Mouse (Mus musculus) intestine, embryonic 15.5 days (tissue): ENCODE measurements around the gene Bbs7. TPM values are rescaled to one million over a fixed set of nuclear protein-coding genes. Genes with fewer than 3 reads are reported as not detected.

Experiments
- polyA plus RNA-seq: library from polyadenylated mRNA; unstranded; fragments of >200 nt; fragmentation: Nextera tagmentation; extraction: Ambion mirVana; gene quantifications from 2 replicates; pipeline ENCODE4 v1.2.1, GENCODE M21; 2015

Gene Bbs7
- polyA plus RNA-seq, 1 experiment from 2014 or later, result 11.1 TPM

Other genes with a start within 250 kb of the Bbs7 start
- 247 and 277 TPM in 2 replicates for gene Anxa5, start 137.6 kb downstream of the Bbs7 start, polyA plus RNA-seq
- gene 1810062G17Rik, start 137.5 kb downstream of the Bbs7 start, polyA plus RNA-seq, result 1.8 and 2.2 TPM in 2 replicates
- 0.33 and 0.44 TPM in 2 replicates for gene Gm11549, start 91.7 kb downstream of the Bbs7 start, polyA plus RNA-seq
- gene Exosc9, start 60.9 kb downstream of the Bbs7 start, polyA plus RNA-seq, result 63.6 and 65.1 TPM in 2 replicates
- 166 and 179 TPM in 2 replicates for gene Ccna2, start 41.3 kb downstream of the Bbs7 start, polyA plus RNA-seq
- 3.3 TPM in 2 replicates for gene Trpc3, start 76.7 kb upstream of the Bbs7 start, polyA plus RNA-seq
- gene 4932438A13Rik, start 249.6 kb upstream of the Bbs7 start, polyA plus RNA-seq, result 36.4 and 38.4 TPM in 2 replicates